Mouse (Mus musculus) cortical plate, adult 2 months (tissue): ENCODE measurements at regions not wholly inside any gene's neighbourhood (a gene's known extent, or its start where the extent isn't known, plus 50 kb on each side); places are given as distances from the start of the nearest gene placed in this dataset.

Source experiments
- H3K27ac ChIP-seq: fragments of 200-500 bp; 2 replicates; pipeline ENCODE4 v1.5.1; 2012; ENCODE audit warnings: low read length, control low read depth, inconsistent platforms; ENCODE audit not compliant: insufficient read depth
- H3K4me1 ChIP-seq: fragments of 200-500 bp; 2 replicates; pipeline ENCODE4 v1.6.1; 2011; ENCODE audit warnings: low read length; ENCODE audit not compliant: control insufficient read depth, insufficient read depth
- H3K4me3 ChIP-seq: fragments of 200-500 bp; 2 replicates; pipeline ENCODE4 v1.5.1; 2011; ENCODE audit warnings: mild to moderate bottlenecking, low read length, control low read depth; ENCODE audit not compliant: insufficient read depth
- CTCF ChIP-seq: fragments of 200-500 bp; IDR thresholded peaks from 2 replicates; pipeline ENCODE4 v1.5.1; 2011; ENCODE audit warnings: mild to moderate bottlenecking, control low read depth, low read length; ENCODE audit not compliant: insufficient read depth; ENCODE audit errors: extremely low read depth
- POLR2A ChIP-seq: fragments of 200-500 bp; IDR thresholded peaks from 2 replicates; pipeline ENCODE4 v1.6.1; 2011; ENCODE audit warnings: mild to moderate bottlenecking, low read length, control low read depth; ENCODE audit not compliant: insufficient read depth; ENCODE audit errors: extremely low read depth

DNA sequence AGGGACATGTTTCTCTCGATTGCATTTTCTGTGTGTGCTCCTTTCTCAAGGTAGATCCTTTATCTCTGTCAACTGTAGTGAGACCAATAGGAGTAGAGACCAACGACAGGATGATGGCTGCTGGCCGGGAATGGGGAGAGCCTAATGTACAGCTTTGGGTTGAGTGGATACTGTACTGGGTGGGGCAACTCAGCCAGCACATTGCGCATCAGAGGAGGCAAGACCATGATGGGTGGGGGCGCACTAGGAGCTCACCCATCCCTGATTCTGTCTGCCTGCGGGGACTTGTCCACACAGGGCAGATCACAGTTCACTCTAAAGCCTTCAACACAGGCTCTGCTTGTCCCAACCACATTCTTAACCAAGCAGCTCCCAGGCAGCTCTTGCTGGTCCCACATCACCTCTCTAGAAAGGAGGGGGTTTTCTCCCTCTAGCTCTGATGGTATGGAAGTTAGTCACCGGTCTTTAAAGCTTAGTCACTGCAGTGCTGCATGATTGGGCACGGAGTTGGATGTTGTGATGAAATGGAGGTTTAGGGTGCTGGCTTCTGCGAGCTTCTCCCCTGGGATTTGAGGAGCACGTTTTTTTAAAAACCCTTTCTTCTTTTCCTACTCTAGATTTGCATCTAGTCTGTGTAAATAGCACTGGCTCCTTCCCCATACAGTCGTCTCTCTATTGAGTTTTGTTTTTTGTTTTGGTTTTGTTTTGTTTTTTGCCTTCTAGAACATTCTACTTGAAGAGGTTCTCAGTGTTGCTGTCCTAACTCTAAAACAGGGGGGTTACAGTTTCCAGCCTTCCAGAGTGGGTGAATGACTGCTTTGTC is 118.3 kb upstream of the Frmd6 start:
- H3K4me3 ChIP-seq: no peak overlapping the region
- TF ChIP-seq CTCF (no peak), POLR2A (no peak)
- H3K27ac ChIP-seq: no peak overlapping the region
- H3K4me1 ChIP-seq: peaks cover 3% of the 10 kb centered on the region

- H3K4me3 ChIP-seq: no peak overlapping the region
- peaks cover 3% of the 10 kb centered on the region for H3K4me1 ChIP-seq
- no peak for TF ChIP-seq POLR2A
- no peak overlapping the region for H3K27ac ChIP-seq
These were observed 117.6 kb upstream of the Frmd6 start for GRCm38 (mm10) chr12:70707629-70708289.

GRCm38 (mm10) chr12:70708290-70708668 is 117.0 kb upstream of the Frmd6 start:
- no peak overlapping the region for H3K4me3 ChIP-seq
- peaks cover 5% of the 10 kb centered on the region for H3K4me1 ChIP-seq
- no peak for TF ChIP-seq CTCF
- H3K27ac ChIP-seq: no peak overlapping the region

DNA sequence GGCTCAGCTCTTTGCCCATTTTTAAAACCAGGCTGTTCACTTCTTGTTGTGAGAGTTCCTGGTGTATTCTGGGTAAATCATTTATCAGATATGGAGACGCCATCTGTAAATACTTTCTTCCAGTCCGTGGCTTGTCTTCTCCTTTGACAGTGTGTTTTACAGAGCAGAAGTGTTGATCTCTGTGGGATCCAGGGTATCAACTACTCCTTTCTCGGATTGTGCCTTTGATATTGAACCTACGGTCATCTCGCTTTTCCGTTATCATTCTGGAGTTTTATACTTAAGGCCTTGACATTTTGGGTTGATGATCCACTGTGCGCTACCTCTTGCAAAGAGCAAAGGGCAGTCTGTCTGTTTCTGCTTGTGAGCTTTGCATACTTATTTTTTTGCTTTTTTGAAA is 115.0 kb upstream of the Frmd6 start:
- Histone ChIP-seq H3K4me3 (no peak overlapping the region), H3K4me1 (peaks cover 10% of the 10 kb centered on the region), H3K27ac (no peak overlapping the region)
- TF ChIP-seq POLR2A (no peak), CTCF (no peak)

DNA sequence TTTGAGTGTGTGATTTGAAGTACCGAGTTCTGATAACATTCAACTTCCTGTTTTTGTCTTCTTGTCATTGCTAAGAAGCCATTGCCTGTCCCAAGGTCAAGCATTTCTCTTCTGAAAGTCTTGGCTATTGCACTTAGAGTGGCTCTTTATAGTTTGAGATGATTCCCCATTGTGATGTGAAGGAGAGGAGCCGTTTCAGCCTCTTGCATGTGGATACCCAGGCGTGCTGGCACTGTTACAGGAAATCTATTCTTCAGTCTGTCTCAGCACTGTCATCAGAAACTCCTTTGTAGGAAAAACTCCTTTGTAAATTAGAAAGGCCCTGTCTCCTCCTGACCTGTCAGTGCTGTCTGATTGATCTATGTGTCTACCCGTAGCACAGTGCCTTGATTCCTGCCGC is 114.3 kb upstream of the Frmd6 start:
- Histone ChIP-seq H3K4me1 (peaks cover 10% of the 10 kb centered on the region), H3K4me3 (no peak overlapping the region), H3K27ac (no peak overlapping the region)
- no peak for TF ChIP-seq POLR2A
- TF ChIP-seq CTCF: no peak

DNA sequence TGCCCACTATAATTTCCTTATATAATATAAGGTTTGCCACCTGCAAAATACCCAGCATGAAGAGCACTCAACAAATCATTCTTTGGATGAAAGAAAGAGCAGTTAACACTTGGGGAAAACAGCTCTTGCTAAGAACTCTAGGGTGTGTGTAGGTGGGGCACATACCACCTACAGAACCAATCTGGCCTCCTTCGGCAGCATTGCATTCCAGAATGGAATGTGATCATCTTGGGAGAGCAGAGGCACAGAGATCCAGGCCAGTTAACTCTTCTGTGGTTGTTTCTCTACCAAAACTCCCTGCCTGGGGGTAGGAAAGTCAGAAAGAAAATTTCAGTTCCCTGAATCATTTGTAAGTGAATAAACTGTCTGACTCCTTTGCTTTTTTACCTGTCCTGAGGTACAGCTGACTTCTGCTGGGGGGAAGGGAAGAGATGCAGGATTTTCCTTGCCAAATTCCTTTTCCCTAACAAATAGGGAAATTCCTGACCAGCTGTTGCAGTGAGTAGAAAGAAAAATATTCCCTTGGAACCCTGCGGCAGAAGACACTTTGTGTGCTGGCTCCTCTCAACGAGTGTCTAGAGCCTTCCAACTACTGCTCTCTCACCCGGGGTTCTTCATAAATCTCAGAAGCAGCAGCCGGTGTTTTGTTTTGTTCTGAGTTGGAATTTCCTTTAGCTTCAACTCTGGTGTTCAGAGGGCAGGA is 112.8 kb upstream of the Frmd6 start:
- Histone ChIP-seq H3K4me1 (peaks cover 10% of the 10 kb centered on the region), H3K4me3 (no peak overlapping the region), H3K27ac (peak overlapping the region; percentile 78)
- TF ChIP-seq POLR2A (no peak), CTCF (no peak)

DNA sequence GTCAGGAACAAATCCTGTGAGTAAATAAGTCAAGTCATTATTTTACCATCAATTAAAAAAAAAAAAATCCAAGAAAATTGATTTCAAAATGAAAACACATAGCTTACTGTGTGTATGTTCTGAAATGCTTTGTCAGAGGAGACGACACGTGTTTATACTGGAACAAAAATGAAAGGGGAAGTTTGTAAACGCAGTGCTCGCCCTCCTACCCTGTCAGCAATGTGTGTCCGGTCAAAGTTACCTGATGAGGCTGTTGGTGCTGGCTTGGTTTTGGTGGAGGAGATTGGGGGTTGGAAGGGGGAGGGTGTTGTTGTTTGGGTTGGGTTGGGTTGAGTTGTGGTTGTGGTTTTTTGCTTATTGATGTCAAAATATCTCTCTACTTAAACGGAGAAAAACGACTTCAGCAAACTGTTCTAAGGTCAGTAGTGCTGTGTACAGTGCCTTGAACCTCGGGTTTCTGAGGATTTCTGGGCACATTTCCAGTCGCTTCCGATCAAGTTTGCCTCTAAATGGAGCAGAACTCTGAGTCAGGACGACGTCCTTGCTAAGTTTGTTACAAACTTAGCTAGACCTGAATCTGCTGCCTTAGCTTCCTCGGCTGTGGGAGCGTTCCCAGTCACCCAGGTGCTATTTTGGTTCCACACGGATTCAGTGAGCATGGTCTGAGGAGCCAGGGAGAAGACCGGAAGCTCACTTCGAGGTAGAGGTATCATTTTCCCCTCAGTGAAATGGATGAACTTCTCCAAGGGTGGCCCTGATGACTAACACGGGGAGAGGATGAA is 111.6 kb upstream of the Frmd6 start:
- H3K4me1 ChIP-seq: peaks cover 10% of the 10 kb centered on the region
- TF ChIP-seq CTCF (no peak), POLR2A (no peak)
- H3K27ac ChIP-seq: peak overlapping the region; percentile 81
- H3K4me3 ChIP-seq: no peak overlapping the region

DNA sequence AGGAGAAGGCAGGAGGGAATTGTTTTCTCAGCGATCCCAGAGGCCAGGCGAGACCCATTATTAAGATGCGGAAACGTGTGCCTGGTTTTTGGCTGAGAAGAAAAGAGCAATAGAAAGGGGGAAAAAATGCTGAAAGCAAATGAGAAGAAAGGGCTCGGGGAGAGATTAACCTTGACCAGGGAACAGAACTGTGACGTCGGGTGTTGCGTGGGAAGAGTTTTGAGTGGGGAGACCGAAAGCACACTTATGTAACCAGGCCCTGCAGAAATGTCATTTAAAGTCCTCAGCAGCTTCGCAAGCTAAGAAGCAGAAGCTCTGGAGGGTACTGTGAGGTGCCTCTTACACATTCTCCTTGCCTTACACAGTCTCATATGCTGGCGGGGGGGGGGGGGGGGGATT is 111.0 kb upstream of the Frmd6 start:
- peak overlapping the region; percentile 81 for H3K27ac ChIP-seq
- no peak overlapping the region for H3K4me3 ChIP-seq
- TF ChIP-seq CTCF (no peak), POLR2A (0 out of 2 replicates have a peak, but pooled peaks have one; percentile 18)
- H3K4me1 ChIP-seq: peaks cover 10% of the 10 kb centered on the region

DNA sequence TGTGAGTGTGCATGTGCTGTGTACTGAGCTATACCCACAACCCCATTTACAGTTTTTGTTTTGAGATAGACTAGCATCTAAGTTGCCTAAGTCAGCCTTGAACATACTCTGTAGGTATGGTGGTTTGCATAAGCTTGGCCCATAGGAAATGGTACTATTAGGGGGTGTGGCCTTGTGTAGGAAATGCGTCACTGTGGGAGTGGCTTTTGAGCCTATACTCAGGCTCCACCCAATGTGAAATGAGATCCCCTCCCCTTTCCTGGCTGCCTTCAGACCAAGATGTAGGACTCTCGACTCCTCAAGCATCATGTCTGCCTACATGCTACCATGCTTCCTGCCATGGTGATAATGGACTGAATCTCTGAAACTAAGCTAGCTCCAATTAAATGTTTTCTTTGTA is 109.5 kb upstream of the Frmd6 start:
- H3K4me1 ChIP-seq: peaks cover 12% of the 10 kb centered on the region
- no peak overlapping the region for H3K27ac ChIP-seq

More for the DNA sequence above, 109.5 kb upstream of the Frmd6 start:
- no peak for TF ChIP-seq CTCF
- no peak for TF ChIP-seq POLR2A
- no peak overlapping the region for H3K4me3 ChIP-seq
